Mouse (Mus musculus): ENCODE measurements around the gene Acsm1. TPM values are rescaled to one million over a fixed set of nuclear protein-coding genes. Genes with fewer than 3 reads are reported as not detected.

The Acsm1 gene
- total and polyA plus RNA-seq, 2 experiments from 2014 or later, result 0.05 TPM; not detected in 1

DNA sequence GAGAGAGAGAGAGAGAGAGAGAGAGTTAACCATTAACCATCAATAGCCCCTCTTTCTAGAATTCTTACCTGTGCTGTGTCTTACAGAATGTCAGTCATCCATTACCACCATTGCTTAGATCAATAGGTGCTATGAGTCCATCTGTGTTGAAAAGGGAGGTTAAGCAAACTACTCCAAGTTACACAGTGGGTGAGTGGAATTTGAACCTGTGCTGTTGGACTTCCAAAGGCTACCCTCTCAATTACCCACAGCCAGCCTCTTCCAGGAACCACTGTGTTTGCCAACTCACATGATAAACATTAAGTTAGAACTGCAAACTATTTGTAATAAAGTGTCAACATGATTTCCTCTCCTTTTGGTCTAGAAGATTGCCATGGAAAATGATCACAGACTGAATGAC, 13.3 kb downstream of the Acsm1 start:
- TF ChIP-seq EP300 (IDR thresholded peaks at IDR 0.05; ENCODE audit: low read depth) (no peak), CTCF (IDR thresholded peaks at IDR 0.05; ENCODE audit: low read depth) (no peak)
- H3K9me3 ChIP-seq (replicated peaks; ENCODE audit: control insufficient read depth, low read length), result no peaks in the 10 kb centered on the region
- H3K36me3 ChIP-seq (replicated peaks; ENCODE audit: control insufficient read depth, insufficient read depth, low read length), result no peaks in the 10 kb centered on the region
- ATAC-seq (ENCODE audit: insufficient read depth, low read depth) (no peak), DNase-seq (ENCODE audit: low spot score) (no peak)
- no peaks in the 10 kb centered on the region for H3K27me3 ChIP-seq (ENCODE audit: control insufficient read depth, insufficient read depth, low read length)
- no peak overlapping the region for H3K9ac ChIP-seq (replicated peaks; ENCODE audit: low read depth, low read length)
- H3K4me3 ChIP-seq (ENCODE audit: low read depth, low read length), result no peak overlapping the region
- no peak overlapping the region for H3K4me2 ChIP-seq (ENCODE audit: low read depth, low read length)
- H3K27ac ChIP-seq (ENCODE audit: low read depth), result no peak overlapping the region
- H3K4me1 ChIP-seq (ENCODE audit: control insufficient read depth, insufficient read depth), result no peaks in the 10 kb centered on the region

DNA sequence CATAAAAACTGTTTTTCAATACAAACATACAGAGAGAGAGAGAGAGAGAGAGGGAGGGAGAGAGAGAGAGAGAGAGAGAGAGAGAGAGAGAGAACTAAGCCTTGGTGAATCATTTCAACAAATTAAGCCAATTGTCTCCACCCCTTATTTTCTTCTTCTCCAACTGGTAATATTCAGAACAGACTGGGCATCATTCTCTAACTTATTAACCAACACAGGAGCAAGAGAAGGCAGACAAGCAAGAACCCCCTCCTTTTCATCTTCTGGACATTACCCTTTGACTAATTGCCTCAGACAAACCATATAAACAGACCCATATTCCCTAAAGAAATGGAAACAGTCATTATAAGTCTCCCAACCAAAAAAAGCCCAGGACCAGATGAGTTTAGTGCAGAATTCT, 31.9 kb downstream of the Acsm1 start:
- ATAC-seq (ENCODE audit: insufficient read depth, low read depth), result no peak
- Histone ChIP-seq H3K27me3 (ENCODE audit: control insufficient read depth, insufficient read depth, low read length) (no peaks in the 10 kb centered on the region), H3K9ac (replicated peaks; ENCODE audit: low read depth, low read length) (no peak overlapping the region), H3K4me2 (ENCODE audit: low read depth, low read length) (no peak overlapping the region), H3K4me3 (ENCODE audit: low read depth, low read length) (no peak overlapping the region), H3K27ac (ENCODE audit: low read depth) (no peak overlapping the region), H3K9me3 (replicated peaks; ENCODE audit: control insufficient read depth, low read length) (no peaks in the 10 kb centered on the region), H3K36me3 (replicated peaks; ENCODE audit: control insufficient read depth, insufficient read depth, low read length) (no peaks in the 10 kb centered on the region), H3K4me1 (ENCODE audit: control insufficient read depth, insufficient read depth) (no peaks in the 10 kb centered on the region)
- no peak for DNase-seq (ENCODE audit: low spot score)
- TF ChIP-seq CTCF (IDR thresholded peaks at IDR 0.05; ENCODE audit: low read depth), result no peak
- no peak for TF ChIP-seq EP300 (IDR thresholded peaks at IDR 0.05; ENCODE audit: low read depth)

DNA sequence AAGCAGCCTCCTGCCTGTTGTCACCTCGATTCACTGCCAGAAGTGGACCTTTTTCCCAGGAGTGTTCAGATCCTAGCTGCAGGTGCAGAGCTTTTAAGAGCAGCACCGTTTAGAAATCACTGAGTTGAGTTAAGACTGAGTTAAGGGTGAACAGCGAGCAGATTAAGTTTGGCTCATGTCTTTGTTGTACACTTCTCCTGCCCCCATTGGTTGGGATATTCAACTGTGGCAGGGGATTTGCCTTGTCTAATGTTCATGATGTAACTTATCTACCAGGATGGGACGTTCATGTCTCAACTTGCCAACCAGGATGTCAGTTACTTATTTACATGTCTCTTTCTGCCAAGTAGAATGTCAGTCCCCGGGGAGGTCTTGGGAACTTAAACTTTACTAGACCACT, 35.5 kb downstream of the Acsm1 start:
- Histone ChIP-seq H3K27me3 (ENCODE audit: control insufficient read depth, insufficient read depth, low read length) (no peaks in the 10 kb centered on the region), H3K4me2 (ENCODE audit: low read depth, low read length) (no peak overlapping the region), H3K9ac (replicated peaks; ENCODE audit: low read depth, low read length) (no peak overlapping the region), H3K9me3 (replicated peaks; ENCODE audit: control insufficient read depth, low read length) (no peaks in the 10 kb centered on the region), H3K4me3 (ENCODE audit: low read depth, low read length) (no peak overlapping the region), H3K27ac (ENCODE audit: low read depth) (no peak overlapping the region), H3K36me3 (replicated peaks; ENCODE audit: control insufficient read depth, insufficient read depth, low read length) (no peaks in the 10 kb centered on the region), H3K4me1 (ENCODE audit: control insufficient read depth, insufficient read depth) (no peaks in the 10 kb centered on the region)
- DNase-seq (ENCODE audit: low spot score) (no peak), ATAC-seq (ENCODE audit: insufficient read depth, low read depth) (no peak)
- TF ChIP-seq EP300 (IDR thresholded peaks at IDR 0.05; ENCODE audit: low read depth), result no peak
- no peak for TF ChIP-seq CTCF (IDR thresholded peaks at IDR 0.05; ENCODE audit: low read depth)
- WGBS, result 70% methylated on average over 5 of the region's 5 CpGs

DNA sequence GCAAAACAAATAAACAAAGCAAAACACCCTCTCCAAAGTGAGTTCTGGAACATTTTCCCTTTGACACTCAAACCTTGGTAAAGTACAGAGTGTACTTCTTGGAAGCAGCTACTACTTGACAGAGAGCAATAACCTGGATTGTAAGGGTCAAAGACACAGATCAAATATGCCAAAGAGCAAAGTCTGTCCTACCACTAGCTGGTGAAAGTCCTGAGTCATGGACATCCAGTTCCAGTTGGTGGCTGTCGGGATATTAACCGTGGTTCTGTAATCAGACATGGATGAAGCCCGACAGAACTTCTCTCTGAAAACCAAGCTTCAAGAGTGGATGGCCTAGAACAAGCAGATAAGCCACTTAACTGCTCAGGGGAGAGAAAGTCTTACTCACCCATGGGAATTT, 61.1 kb downstream of the Acsm1 start:
- Histone ChIP-seq H3K9ac (replicated peaks; ENCODE audit: low read depth, low read length) (no peak overlapping the region), H3K9me3 (replicated peaks; ENCODE audit: control insufficient read depth, low read length) (no peaks in the 10 kb centered on the region), H3K36me3 (replicated peaks; ENCODE audit: control insufficient read depth, insufficient read depth, low read length) (no peaks in the 10 kb centered on the region), H3K4me3 (ENCODE audit: low read depth, low read length) (no peak overlapping the region), H3K4me1 (ENCODE audit: control insufficient read depth, insufficient read depth) (no peaks in the 10 kb centered on the region), H3K27ac (ENCODE audit: low read depth) (no peak overlapping the region), H3K27me3 (ENCODE audit: control insufficient read depth, insufficient read depth, low read length) (no peaks in the 10 kb centered on the region), H3K4me2 (ENCODE audit: low read depth, low read length) (no peak overlapping the region)
- ATAC-seq (ENCODE audit: insufficient read depth, low read depth), result no peak
- TF ChIP-seq CTCF (IDR thresholded peaks at IDR 0.05; ENCODE audit: low read depth) (no peak), EP300 (IDR thresholded peaks at IDR 0.05; ENCODE audit: low read depth) (no peak)
- DNase-seq (ENCODE audit: low spot score), result no peak
- WGBS, result 62% methylated on average over 3 of the region's 3 CpGs

DNA sequence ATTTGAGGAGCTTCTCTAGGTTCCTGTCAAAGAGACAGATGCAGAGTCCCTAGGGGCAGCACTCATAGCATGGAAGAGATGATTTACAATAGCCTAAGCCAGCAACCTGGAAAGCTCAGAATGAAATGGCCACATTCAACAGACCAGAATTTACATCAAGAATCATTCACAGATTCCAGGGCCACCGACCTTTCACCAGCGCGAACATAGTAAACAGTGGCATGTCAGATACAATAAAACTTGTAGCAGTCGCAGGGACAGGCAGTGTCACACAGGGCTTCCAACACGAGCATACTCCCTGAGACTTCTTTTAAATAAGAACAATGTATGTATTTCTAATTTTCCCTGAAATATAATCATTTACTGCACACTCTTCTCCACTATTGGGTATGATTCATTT, 63.6 kb downstream of the Acsm1 start:
- TF ChIP-seq EP300 (IDR thresholded peaks at IDR 0.05; ENCODE audit: low read depth), result no peak
- TF ChIP-seq CTCF (IDR thresholded peaks at IDR 0.05; ENCODE audit: low read depth), result no peak
- Histone ChIP-seq H3K4me2 (ENCODE audit: low read depth, low read length) (no peak overlapping the region), H3K27me3 (ENCODE audit: control insufficient read depth, insufficient read depth, low read length) (no peaks in the 10 kb centered on the region), H3K9ac (replicated peaks; ENCODE audit: low read depth, low read length) (no peak overlapping the region), H3K27ac (ENCODE audit: low read depth) (no peak overlapping the region), H3K9me3 (replicated peaks; ENCODE audit: control insufficient read depth, low read length) (no peaks in the 10 kb centered on the region), H3K36me3 (replicated peaks; ENCODE audit: control insufficient read depth, insufficient read depth, low read length) (no peaks in the 10 kb centered on the region), H3K4me3 (ENCODE audit: low read depth, low read length) (no peak overlapping the region), H3K4me1 (ENCODE audit: control insufficient read depth, insufficient read depth) (no peaks in the 10 kb centered on the region)
- WGBS, result 72% methylated on average over 5 of the region's 5 CpGs
- no peak for DNase-seq (ENCODE audit: low spot score)
- no peak for ATAC-seq (ENCODE audit: insufficient read depth, low read depth)

DNA sequence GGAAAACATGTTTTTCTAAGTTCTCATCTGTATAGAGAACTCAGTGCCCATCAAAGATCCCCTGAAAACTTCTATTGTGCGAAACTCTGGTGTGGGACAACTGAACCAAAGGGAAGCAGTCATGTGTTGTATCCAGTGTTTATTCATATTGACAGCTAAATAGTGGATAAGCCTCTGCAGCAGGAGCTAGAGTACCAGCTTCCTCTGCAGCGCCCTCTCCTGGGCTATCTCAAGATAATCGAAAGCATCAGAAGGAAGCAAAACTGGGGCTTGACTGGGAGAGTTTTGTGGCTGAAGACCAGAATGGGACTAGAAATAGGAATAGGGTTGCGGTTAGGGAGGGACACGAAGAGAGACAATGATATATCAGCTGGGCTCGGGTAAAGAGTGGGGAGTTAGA, 64.1 kb downstream of the Acsm1 start:
- H3K9ac ChIP-seq (replicated peaks; ENCODE audit: low read depth, low read length), result no peak overlapping the region
- DNase-seq (ENCODE audit: low spot score), result no peak
- H3K4me2 ChIP-seq (ENCODE audit: low read depth, low read length), result no peak overlapping the region
- ATAC-seq (ENCODE audit: insufficient read depth, low read depth), result no peak
- WGBS, result 43% methylated on average over 6 of the region's 6 CpGs
- H3K9me3 ChIP-seq (replicated peaks; ENCODE audit: control insufficient read depth, low read length), result no peaks in the 10 kb centered on the region
- H3K4me3 ChIP-seq (ENCODE audit: low read depth, low read length), result no peak overlapping the region
- no peaks in the 10 kb centered on the region for H3K4me1 ChIP-seq (ENCODE audit: control insufficient read depth, insufficient read depth)
- no peaks in the 10 kb centered on the region for H3K27me3 ChIP-seq (ENCODE audit: control insufficient read depth, insufficient read depth, low read length)
- H3K36me3 ChIP-seq (replicated peaks; ENCODE audit: control insufficient read depth, insufficient read depth, low read length), result no peaks in the 10 kb centered on the region
- TF ChIP-seq CTCF (IDR thresholded peaks at IDR 0.05; ENCODE audit: low read depth) (no peak), EP300 (IDR thresholded peaks at IDR 0.05; ENCODE audit: low read depth) (no peak)
- H3K27ac ChIP-seq (ENCODE audit: low read depth), result no peak overlapping the region

Data from heart, postnatal 0 days (tissue).